Mouse (Mus musculus): Measurements from ENCODE around the gene Gria4.

- TF ChIP-seq POLR2A (IDR thresholded peaks at IDR 0.05; ENCODE audit: extremely low read depth, insufficient read depth, low read length) = no peak
- TF ChIP-seq CTCF (IDR thresholded peaks at IDR 0.05; ENCODE audit: extremely low read depth, insufficient read depth, low read length) = no peak
Observed at GRCm38 (mm10) chr9:4795075-4795474, 959 bp downstream of the Gria4 start.

Measured in cortical plate, adult 2 months (tissue).